Mouse (Mus musculus): ENCODE data around the gene Sppl3. TPM values are rescaled to one million over a fixed set of nuclear protein-coding genes. Genes with fewer than 3 reads are reported as not detected.

The Sppl3 gene
- polyA plus RNA-seq, 1 experiment from 2014 or later = 25.7 TPM

GRCm38 (mm10) chr5:115015121-115015520, 4.2 kb downstream of the Sppl3 start:
- H3K36me3 ChIP-seq (ENCODE audit: control insufficient read depth, insufficient read depth, low read length) = no peaks in the 10 kb centered on the region
- no peak overlapping the region for H3K27ac ChIP-seq (replicated peaks; ENCODE audit: low read depth, low read length)
- ATAC-seq (ENCODE audit: low read depth) (no peak), DNase-seq (ENCODE audit: low spot score) (no peak)
- no peak overlapping the region for H3K9ac ChIP-seq (ENCODE audit: low read depth, low read length)
- H3K27me3 ChIP-seq (replicated peaks; ENCODE audit: control insufficient read depth, insufficient read depth, low read length) = no peaks in the 10 kb centered on the region
- no peak overlapping the region for H3K4me3 ChIP-seq (ENCODE audit: low read depth, low read length)
- no peaks in the 10 kb centered on the region for H3K9me3 ChIP-seq (ENCODE audit: control insufficient read depth, low read length)
- no peak overlapping the region for H3K4me2 ChIP-seq (ENCODE audit: low read depth, low read length)
- 55% methylated on average over 4 of the region's 4 CpGs for WGBS
- peaks cover 22% of the 10 kb centered on the region for H3K4me1 ChIP-seq (ENCODE audit: control insufficient read depth, insufficient read depth, low read length)

- Histone ChIP-seq H3K9me3 (ENCODE audit: control insufficient read depth, low read length) (no peaks in the 10 kb centered on the region), H3K4me3 (ENCODE audit: low read depth, low read length) (no peak overlapping the region), H3K4me2 (ENCODE audit: low read depth, low read length) (no peak overlapping the region), H3K27ac (replicated peaks; ENCODE audit: low read depth, low read length) (no peak overlapping the region), H3K4me1 (ENCODE audit: control insufficient read depth, insufficient read depth, low read length) (peaks cover 11% of the 10 kb centered on the region), H3K36me3 (ENCODE audit: control insufficient read depth, insufficient read depth, low read length) (no peaks in the 10 kb centered on the region), H3K27me3 (replicated peaks; ENCODE audit: control insufficient read depth, insufficient read depth, low read length) (no peaks in the 10 kb centered on the region), H3K9ac (ENCODE audit: low read depth, low read length) (no peak overlapping the region)
- DNase-seq (ENCODE audit: low spot score) = no peak
- WGBS = 58% methylated on average over 2 of the region's 2 CpGs
- no peak for ATAC-seq (ENCODE audit: low read depth)
Observed at GRCm38 (mm10) chr5:115018270-115018669, 7.3 kb downstream of the Sppl3 start.

- Histone ChIP-seq H3K27ac (replicated peaks; ENCODE audit: low read depth, low read length) (no peak overlapping the region), H3K4me3 (ENCODE audit: low read depth, low read length) (no peak overlapping the region), H3K9me3 (ENCODE audit: control insufficient read depth, low read length) (no peaks in the 10 kb centered on the region), H3K27me3 (replicated peaks; ENCODE audit: control insufficient read depth, insufficient read depth, low read length) (no peaks in the 10 kb centered on the region), H3K4me2 (ENCODE audit: low read depth, low read length) (no peak overlapping the region), H3K4me1 (ENCODE audit: control insufficient read depth, insufficient read depth, low read length) (peaks cover 8% of the 10 kb centered on the region; the same call in 1 of the 2 replicates), H3K9ac (ENCODE audit: low read depth, low read length) (no peak overlapping the region), H3K36me3 (ENCODE audit: control insufficient read depth, insufficient read depth, low read length) (no peaks in the 10 kb centered on the region)
- no peak for DNase-seq (ENCODE audit: low spot score)
- ATAC-seq (ENCODE audit: low read depth) = no peak
- 60% methylated on average over 4 of the region's 4 CpGs for WGBS
Observed at GRCm38 (mm10) chr5:115018813-115019212, 7.9 kb downstream of the Sppl3 start.

GRCm38 (mm10) chr5:115022021-115022420, 11.1 kb downstream of the Sppl3 start:
- Histone ChIP-seq H3K4me3 (ENCODE audit: low read depth, low read length) (no peak overlapping the region), H3K4me1 (ENCODE audit: control insufficient read depth, insufficient read depth, low read length) (peaks cover 9% of the 10 kb centered on the region; the same call in 1 of the 2 replicates), H3K36me3 (ENCODE audit: control insufficient read depth, insufficient read depth, low read length) (no peaks in the 10 kb centered on the region), H3K4me2 (ENCODE audit: low read depth, low read length) (no peak overlapping the region), H3K27me3 (replicated peaks; ENCODE audit: control insufficient read depth, insufficient read depth, low read length) (no peaks in the 10 kb centered on the region), H3K9me3 (ENCODE audit: control insufficient read depth, low read length) (no peaks in the 10 kb centered on the region), H3K9ac (ENCODE audit: low read depth, low read length) (no peak overlapping the region), H3K27ac (replicated peaks; ENCODE audit: low read depth, low read length) (no peak overlapping the region)
- no peak for ATAC-seq (ENCODE audit: low read depth)
- DNase-seq (ENCODE audit: low spot score) = no peak
- WGBS = 96% methylated on average over 7 of the region's 7 CpGs

- 85% methylated on average over 4 of the region's 4 CpGs for WGBS
- no peaks in the 10 kb centered on the region for H3K27me3 ChIP-seq (replicated peaks; ENCODE audit: control insufficient read depth, insufficient read depth, low read length)
- no peak overlapping the region for H3K4me2 ChIP-seq (ENCODE audit: low read depth, low read length)
- H3K36me3 ChIP-seq (ENCODE audit: control insufficient read depth, insufficient read depth, low read length) = no peaks in the 10 kb centered on the region; the same call in 1 of the 2 replicates
- H3K4me1 ChIP-seq (ENCODE audit: control insufficient read depth, insufficient read depth, low read length) = peaks cover 4% of the 10 kb centered on the region; the same call in 1 of the 2 replicates
- H3K9me3 ChIP-seq (ENCODE audit: control insufficient read depth, low read length) = no peaks in the 10 kb centered on the region
- no peak overlapping the region for H3K27ac ChIP-seq (replicated peaks; ENCODE audit: low read depth, low read length)
- H3K9ac ChIP-seq (ENCODE audit: low read depth, low read length) = no peak overlapping the region
- 0 out of 2 replicates have a peak, but pooled peaks have one; percentile 47 for ATAC-seq (ENCODE audit: low read depth)
- DNase-seq (ENCODE audit: low spot score) = no peak
- no peak overlapping the region for H3K4me3 ChIP-seq (ENCODE audit: low read depth, low read length)
Observed at GRCm38 (mm10) chr5:115026170-115026569, 15.2 kb downstream of the Sppl3 start.

GRCm38 (mm10) chr5:115027109-115027508, 16.2 kb downstream of the Sppl3 start:
- DNase-seq (ENCODE audit: low spot score) (no peak), ATAC-seq (ENCODE audit: low read depth) (no peak)
- no peak overlapping the region for H3K4me2 ChIP-seq (ENCODE audit: low read depth, low read length)
- no peak overlapping the region for H3K27ac ChIP-seq (replicated peaks; ENCODE audit: low read depth, low read length)
- no peak overlapping the region for H3K9ac ChIP-seq (ENCODE audit: low read depth, low read length)
- no peaks in the 10 kb centered on the region for H3K9me3 ChIP-seq (ENCODE audit: control insufficient read depth, low read length)
- H3K4me3 ChIP-seq (ENCODE audit: low read depth, low read length) = no peak overlapping the region
- H3K27me3 ChIP-seq (replicated peaks; ENCODE audit: control insufficient read depth, insufficient read depth, low read length) = no peaks in the 10 kb centered on the region
- no peaks in the 10 kb centered on the region; the same call in 1 of the 2 replicates for H3K36me3 ChIP-seq (ENCODE audit: control insufficient read depth, insufficient read depth, low read length)
- peaks cover 4% of the 10 kb centered on the region; the same call in 1 of the 2 replicates for H3K4me1 ChIP-seq (ENCODE audit: control insufficient read depth, insufficient read depth, low read length)
- 92% methylated on average over 3 of the region's 3 CpGs for WGBS

GRCm38 (mm10) chr5:115028920-115029319, 18.0 kb downstream of the Sppl3 start:
- H3K27ac ChIP-seq (replicated peaks; ENCODE audit: low read depth, low read length) = no peak overlapping the region
- H3K9me3 ChIP-seq (ENCODE audit: control insufficient read depth, low read length) = no peaks in the 10 kb centered on the region
- peaks cover 4% of the 10 kb centered on the region; the same call in 1 of the 2 replicates for H3K4me1 ChIP-seq (ENCODE audit: control insufficient read depth, insufficient read depth, low read length)
- H3K4me3 ChIP-seq (ENCODE audit: low read depth, low read length) = no peak overlapping the region
- ATAC-seq (ENCODE audit: low read depth) (no peak), DNase-seq (ENCODE audit: low spot score) (no peak)
- no peak overlapping the region for H3K4me2 ChIP-seq (ENCODE audit: low read depth, low read length)
- 88% methylated on average over 4 of the region's 4 CpGs for WGBS
- no peaks in the 10 kb centered on the region; the same call in 1 of the 2 replicates for H3K36me3 ChIP-seq (ENCODE audit: control insufficient read depth, insufficient read depth, low read length)
- no peak overlapping the region for H3K9ac ChIP-seq (ENCODE audit: low read depth, low read length)
- H3K27me3 ChIP-seq (replicated peaks; ENCODE audit: control insufficient read depth, insufficient read depth, low read length) = no peaks in the 10 kb centered on the region

GRCm38 (mm10) chr5:115029509-115029908, 18.6 kb downstream of the Sppl3 start:
- ATAC-seq (ENCODE audit: low read depth) (no peak), DNase-seq (ENCODE audit: low spot score) (no peak)
- no peak overlapping the region for H3K9ac ChIP-seq (ENCODE audit: low read depth, low read length)
- H3K4me3 ChIP-seq (ENCODE audit: low read depth, low read length) = no peak overlapping the region
- H3K27ac ChIP-seq (replicated peaks; ENCODE audit: low read depth, low read length) = no peak overlapping the region
- 96% methylated on average over 3 of the region's 3 CpGs for WGBS
- H3K4me1 ChIP-seq (ENCODE audit: control insufficient read depth, insufficient read depth, low read length) = peaks cover 4% of the 10 kb centered on the region; the same call in 1 of the 2 replicates
- H3K9me3 ChIP-seq (ENCODE audit: control insufficient read depth, low read length) = no peaks in the 10 kb centered on the region
- no peaks in the 10 kb centered on the region for H3K27me3 ChIP-seq (replicated peaks; ENCODE audit: control insufficient read depth, insufficient read depth, low read length)
- H3K36me3 ChIP-seq (ENCODE audit: control insufficient read depth, insufficient read depth, low read length) = no peaks in the 10 kb centered on the region; the same call in 1 of the 2 replicates
- no peak overlapping the region for H3K4me2 ChIP-seq (ENCODE audit: low read depth, low read length)

GRCm38 (mm10) chr5:115031576-115031975, 20.6 kb downstream of the Sppl3 start:
- 83% methylated on average over 5 of the region's 5 CpGs for WGBS

More at GRCm38 (mm10) chr5:115031576-115031975, 20.6 kb downstream of the Sppl3 start:
- Histone ChIP-seq H3K36me3 (ENCODE audit: control insufficient read depth, insufficient read depth, low read length) (no peaks in the 10 kb centered on the region; the same call in 1 of the 2 replicates), H3K4me2 (ENCODE audit: low read depth, low read length) (no peak overlapping the region), H3K9me3 (ENCODE audit: control insufficient read depth, low read length) (no peaks in the 10 kb centered on the region), H3K27me3 (replicated peaks; ENCODE audit: control insufficient read depth, insufficient read depth, low read length) (no peaks in the 10 kb centered on the region), H3K4me3 (ENCODE audit: low read depth, low read length) (no peak overlapping the region), H3K9ac (ENCODE audit: low read depth, low read length) (no peak overlapping the region), H3K4me1 (ENCODE audit: control insufficient read depth, insufficient read depth, low read length) (no peaks in the 10 kb centered on the region), H3K27ac (replicated peaks; ENCODE audit: low read depth, low read length) (no peak overlapping the region)
- ATAC-seq (ENCODE audit: low read depth) (no peak), DNase-seq (ENCODE audit: low spot score) (no peak)

Measured in embryonic facial prominence, embryonic 14.5 days (tissue).